Mouse (Mus musculus): ENCODE measurements around the gene Surf6. TPM values are rescaled to one million over a fixed set of nuclear protein-coding genes. Genes with fewer than 3 reads are reported as not detected.

The Surf6 gene
- polyA plus RNA-seq, 1 experiment from 2014 or later: 15.4 TPM

GRCm38 (mm10) chr2:26933304-26934055 is 30.8 kb upstream of the Surf6 start, which contains the start of the genes Surf4 and Stkld1:
TSS of gene Surf4 (minus strand) at chr2:26933928.
TSS of gene Stkld1 (plus strand) at chr2:26934047.
- peaks cover 22% of the 10 kb centered on the region for H3K36me3 ChIP-seq (ENCODE audit: control insufficient read depth, insufficient read depth, low read length)
- H3K4me1 ChIP-seq (ENCODE audit: control insufficient read depth, insufficient read depth, low read length): peaks cover 14% of the 10 kb centered on the region
- H3K27ac ChIP-seq (ENCODE audit: low read depth, low read length): peak within 1 kb of the TSS; percentile 72; the same call in 1 of the 2 replicates
- no peaks in the 10 kb centered on the region for H3K27me3 ChIP-seq (replicated peaks; ENCODE audit: control insufficient read depth, insufficient read depth, low read length)
- DNase-seq (ENCODE audit: low spot score) (peak; percentile 95), ATAC-seq (peak; percentile 97)
- no peaks in the 10 kb centered on the region for H3K9me3 ChIP-seq (replicated peaks; ENCODE audit: control insufficient read depth, low read length)
- peak within 1 kb of the TSS; percentile 86 for H3K4me3 ChIP-seq (ENCODE audit: low read depth, low read length)
- H3K4me2 ChIP-seq (ENCODE audit: low read length): peak within 1 kb of the TSS; percentile 85
- under 1% methylated on average over 41 of the region's 70 CpGs for WGBS
- peak within 1 kb of the TSS; percentile 86 for H3K9ac ChIP-seq (ENCODE audit: low read length)

- H3K27me3 ChIP-seq (replicated peaks; ENCODE audit: control insufficient read depth, insufficient read depth, low read length): no peaks in the 10 kb centered on the region
- DNase-seq (ENCODE audit: low spot score) (no peak), ATAC-seq (peak; percentile 15; the same call in 1 of the 2 replicates)
- H3K9me3 ChIP-seq (replicated peaks; ENCODE audit: control insufficient read depth, low read length): no peaks in the 10 kb centered on the region
- H3K4me2 ChIP-seq (ENCODE audit: low read length): peak overlapping the region; percentile 85
- H3K4me3 ChIP-seq (ENCODE audit: low read depth, low read length): peak overlapping the region; percentile 86
- H3K36me3 ChIP-seq (ENCODE audit: control insufficient read depth, insufficient read depth, low read length): peaks cover 25% of the 10 kb centered on the region
- WGBS: 2% methylated on average over 41 of the region's 49 CpGs
- H3K27ac ChIP-seq (ENCODE audit: low read depth, low read length): peak overlapping the region; percentile 72; the same call in 1 of the 2 replicates
- peaks cover 14% of the 10 kb centered on the region for H3K4me1 ChIP-seq (ENCODE audit: control insufficient read depth, insufficient read depth, low read length)
- peak overlapping the region; percentile 86 for H3K9ac ChIP-seq (ENCODE audit: low read length)
Measured at GRCm38 (mm10) chr2:26932473-26933303, 30.0 kb upstream of the Surf6 start.

- ATAC-seq (no peak), DNase-seq (ENCODE audit: low spot score) (peak; percentile 77)
- no peak overlapping the region for H3K4me3 ChIP-seq (ENCODE audit: low read depth, low read length)
- 31% methylated on average over 1 of the region's 1 CpGs for WGBS
- H3K9me3 ChIP-seq (replicated peaks; ENCODE audit: control insufficient read depth, low read length): no peaks in the 10 kb centered on the region
- H3K4me1 ChIP-seq (ENCODE audit: control insufficient read depth, insufficient read depth, low read length): peaks cover 14% of the 10 kb centered on the region
- no peaks in the 10 kb centered on the region for H3K27me3 ChIP-seq (replicated peaks; ENCODE audit: control insufficient read depth, insufficient read depth, low read length)
- no peak overlapping the region for H3K9ac ChIP-seq (ENCODE audit: low read length)
- H3K4me2 ChIP-seq (ENCODE audit: low read length): no peak overlapping the region
- H3K36me3 ChIP-seq (ENCODE audit: control insufficient read depth, insufficient read depth, low read length): peaks cover 46% of the 10 kb centered on the region
- H3K27ac ChIP-seq (ENCODE audit: low read depth, low read length): no peak overlapping the region
Measured at GRCm38 (mm10) chr2:26930390-26930789, 27.7 kb upstream of the Surf6 start.

DNA sequence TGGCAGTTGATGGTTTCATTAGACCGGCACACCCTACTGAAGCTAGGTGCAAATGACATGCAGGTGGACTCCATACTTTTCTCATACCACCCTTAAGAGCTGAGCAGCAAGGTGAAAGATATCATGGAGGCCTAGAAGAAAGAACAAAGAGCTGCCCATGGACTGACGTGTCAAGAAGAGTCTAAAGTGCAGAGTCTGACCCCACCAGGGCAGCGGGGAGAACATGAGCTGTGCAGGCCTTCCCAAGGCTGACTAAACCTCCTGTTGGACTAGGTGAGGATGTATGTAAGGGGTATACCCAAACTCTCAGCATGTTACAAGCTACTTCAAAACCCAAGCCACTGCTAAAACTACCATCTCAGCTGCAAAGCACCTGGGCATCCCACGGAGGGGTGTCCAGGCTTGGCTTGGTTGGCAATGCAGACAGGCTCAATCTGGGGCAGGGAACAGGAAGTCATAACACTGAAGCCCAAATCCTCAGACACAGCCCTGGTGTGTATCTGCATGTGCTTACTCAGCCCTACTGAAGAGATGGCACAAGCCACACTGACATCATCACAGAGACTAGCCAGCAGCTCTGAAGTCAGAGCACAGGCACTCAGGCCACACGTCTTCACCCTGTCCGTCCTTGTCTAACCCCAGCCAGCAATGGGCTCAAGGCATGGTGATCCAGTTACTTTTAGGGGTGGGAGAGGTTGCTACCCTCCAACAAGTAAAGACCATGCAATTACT is 25.2 kb upstream of the Surf6 start:
- H3K27ac ChIP-seq (ENCODE audit: low read depth, low read length): no peak overlapping the region
- no peak overlapping the region for H3K4me3 ChIP-seq (ENCODE audit: low read depth, low read length)
- DNase-seq (ENCODE audit: low spot score) (no peak), ATAC-seq (no peak)
- H3K4me1 ChIP-seq (ENCODE audit: control insufficient read depth, insufficient read depth, low read length): peaks cover 11% of the 10 kb centered on the region
- H3K9ac ChIP-seq (ENCODE audit: low read length): no peak overlapping the region
- H3K36me3 ChIP-seq (ENCODE audit: control insufficient read depth, insufficient read depth, low read length): peaks cover 69% of the 10 kb centered on the region
- H3K9me3 ChIP-seq (replicated peaks; ENCODE audit: control insufficient read depth, low read length): no peaks in the 10 kb centered on the region
- WGBS: 90% methylated on average over 6 of the region's 6 CpGs
- no peaks in the 10 kb centered on the region for H3K27me3 ChIP-seq (replicated peaks; ENCODE audit: control insufficient read depth, insufficient read depth, low read length)
- H3K4me2 ChIP-seq (ENCODE audit: low read length): no peak overlapping the region

DNA sequence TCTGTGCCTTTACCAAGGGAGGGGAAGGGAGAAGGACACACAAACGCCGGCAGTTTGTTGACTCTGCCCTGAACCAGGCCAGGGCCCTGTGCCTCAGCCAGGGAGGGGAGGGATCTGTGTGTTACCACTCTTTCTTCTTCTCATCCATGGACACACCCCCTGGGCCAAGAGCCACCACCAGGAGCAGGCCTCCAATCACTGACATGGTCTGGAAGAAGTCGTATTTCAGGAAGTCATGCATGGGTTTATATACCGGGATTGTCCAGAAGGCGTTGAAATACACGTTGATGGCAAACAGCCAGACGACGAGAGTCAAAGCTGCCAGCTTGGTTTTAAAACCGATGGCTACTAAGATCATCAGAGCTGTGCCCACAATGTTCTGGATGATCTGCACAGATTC is 19.1 kb upstream of the Surf6 start:
- Histone ChIP-seq H3K27me3 (replicated peaks; ENCODE audit: control insufficient read depth, insufficient read depth, low read length) (no peaks in the 10 kb centered on the region), H3K27ac (ENCODE audit: low read depth, low read length) (no peak overlapping the region), H3K4me2 (ENCODE audit: low read length) (no peak overlapping the region), H3K4me3 (ENCODE audit: low read depth, low read length) (no peak overlapping the region), H3K9ac (ENCODE audit: low read length) (no peak overlapping the region), H3K36me3 (ENCODE audit: control insufficient read depth, insufficient read depth, low read length) (peaks cover 92% of the 10 kb centered on the region), H3K9me3 (replicated peaks; ENCODE audit: control insufficient read depth, low read length) (no peaks in the 10 kb centered on the region), H3K4me1 (ENCODE audit: control insufficient read depth, insufficient read depth, low read length) (peaks cover 12% of the 10 kb centered on the region)
- DNase-seq (ENCODE audit: low spot score): no peak
- no peak for ATAC-seq
- WGBS: 84% methylated on average over 9 of the region's 9 CpGs

GRCm38 (mm10) chr2:26920190-26920855 is 17.6 kb upstream of the Surf6 start:
- peaks cover 78% of the 10 kb centered on the region for H3K36me3 ChIP-seq (ENCODE audit: control insufficient read depth, insufficient read depth, low read length)
- ATAC-seq: no peak
- no peak overlapping the region for H3K27ac ChIP-seq (ENCODE audit: low read depth, low read length)
- 86% methylated on average over 6 of the region's 6 CpGs for WGBS
- no peak overlapping the region for H3K4me3 ChIP-seq (ENCODE audit: low read depth, low read length)
- no peak overlapping the region for H3K4me2 ChIP-seq (ENCODE audit: low read length)
- no peak for DNase-seq (ENCODE audit: low spot score)
- no peak overlapping the region for H3K9ac ChIP-seq (ENCODE audit: low read length)
- H3K27me3 ChIP-seq (replicated peaks; ENCODE audit: control insufficient read depth, insufficient read depth, low read length): no peaks in the 10 kb centered on the region
- H3K4me1 ChIP-seq (ENCODE audit: control insufficient read depth, insufficient read depth, low read length): peaks cover 19% of the 10 kb centered on the region
- no peaks in the 10 kb centered on the region for H3K9me3 ChIP-seq (replicated peaks; ENCODE audit: control insufficient read depth, low read length)

DNA sequence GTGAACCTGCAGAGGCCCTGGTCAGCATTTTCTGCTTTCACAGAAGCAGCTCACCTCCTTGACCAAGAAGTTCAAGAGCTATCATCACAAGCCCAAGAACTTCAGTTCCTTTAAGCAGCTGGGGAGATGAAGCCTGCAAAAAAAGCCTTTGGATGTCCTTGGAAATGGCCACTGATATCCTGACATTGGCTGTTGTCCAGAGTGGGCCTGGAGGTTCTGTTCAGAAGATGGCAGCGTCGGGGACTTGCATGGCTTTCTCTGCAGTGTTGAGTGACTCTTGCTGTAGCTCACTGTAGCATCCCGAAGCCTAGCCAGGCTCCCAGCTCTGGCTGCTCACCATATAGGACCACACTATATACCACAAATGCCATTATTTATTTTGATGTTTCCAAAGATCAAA is 17.0 kb upstream of the Surf6 start:
- Histone ChIP-seq H3K27me3 (replicated peaks; ENCODE audit: control insufficient read depth, insufficient read depth, low read length) (no peaks in the 10 kb centered on the region), H3K27ac (ENCODE audit: low read depth, low read length) (no peak overlapping the region), H3K9ac (ENCODE audit: low read length) (no peak overlapping the region), H3K36me3 (ENCODE audit: control insufficient read depth, insufficient read depth, low read length) (peaks cover 74% of the 10 kb centered on the region), H3K4me1 (ENCODE audit: control insufficient read depth, insufficient read depth, low read length) (peaks cover 21% of the 10 kb centered on the region), H3K4me3 (ENCODE audit: low read depth, low read length) (no peak overlapping the region), H3K4me2 (ENCODE audit: low read length) (no peak overlapping the region), H3K9me3 (replicated peaks; ENCODE audit: control insufficient read depth, low read length) (no peaks in the 10 kb centered on the region)
- WGBS: 86% methylated on average over 3 of the region's 3 CpGs
- ATAC-seq: no peak
- no peak for DNase-seq (ENCODE audit: low spot score)

DNA sequence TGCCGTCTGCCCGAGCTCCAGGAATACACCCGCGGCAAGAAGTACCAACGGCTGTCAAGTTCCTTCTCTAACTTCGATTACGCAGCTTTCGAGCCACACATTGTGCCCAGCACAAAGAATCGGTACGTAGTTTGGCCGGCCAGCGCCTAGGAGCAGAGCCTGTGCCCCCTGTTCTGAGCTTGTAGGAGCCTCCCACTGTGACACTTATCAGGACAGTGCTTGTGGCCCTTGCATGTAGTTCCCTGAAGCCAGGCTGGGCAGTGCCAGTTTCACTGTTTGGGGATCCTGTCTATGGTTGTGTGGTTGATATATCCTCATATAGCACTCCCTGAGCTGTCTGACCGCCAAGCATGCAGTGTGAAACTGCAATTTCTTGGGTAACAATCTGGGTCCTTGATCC is 14.1 kb upstream of the Surf6 start:
- H3K4me1 ChIP-seq (ENCODE audit: control insufficient read depth, insufficient read depth, low read length): peaks cover 25% of the 10 kb centered on the region
- H3K27ac ChIP-seq (ENCODE audit: low read depth, low read length): no peak overlapping the region
- WGBS: 4% methylated on average over 13 of the region's 13 CpGs
- peak overlapping the region; percentile 83 for H3K9ac ChIP-seq (ENCODE audit: low read length)
- no peaks in the 10 kb centered on the region for H3K27me3 ChIP-seq (replicated peaks; ENCODE audit: control insufficient read depth, insufficient read depth, low read length)
- ATAC-seq: no peak
- peak overlapping the region; percentile 67 for H3K4me3 ChIP-seq (ENCODE audit: low read depth, low read length)
- peak overlapping the region; percentile 99 for H3K4me2 ChIP-seq (ENCODE audit: low read length)
- peaks cover 75% of the 10 kb centered on the region for H3K36me3 ChIP-seq (ENCODE audit: control insufficient read depth, insufficient read depth, low read length)
- no peaks in the 10 kb centered on the region for H3K9me3 ChIP-seq (replicated peaks; ENCODE audit: control insufficient read depth, low read length)
- no peak for DNase-seq (ENCODE audit: low spot score)

Data from forebrain, embryonic 14.5 days (tissue).